Mouse (Mus musculus) monocyte, adult 5-6 weeks (primary cell): ENCODE data around the gene Xkrx. TPM values are rescaled to one million over a fixed set of nuclear protein-coding genes. Genes with fewer than 3 reads are reported as not detected.
"Not testable (repeated sequence)": the region's sequence is repeated elsewhere in the genome, so short reads cannot be mapped to it uniquely, and the experiment has no call there.

Experiments used
- ATAC-seq: fragments of 153-309, 156-312 bp; replicated peaks from 2 replicates; pipeline ENCODE4 v1.8.0; 2017; ENCODE audit warnings: mild to moderate bottlenecking; ENCODE audit not compliant: low TSS enrichment, insufficient number of reproducible peaks, severe bottlenecking, poor library complexity, low FRiP score
- total RNA-seq: library from RNA; stranded (forward); fragments of 200-1000, 200-491, 200-594 nt; gene quantifications from 3 replicates; pipeline ENCODE4 v1.2.3, GENCODE M21; 2017

Xkrx gene
- total RNA-seq = 0.19 to 1.7 TPM (median 0.29 TPM) in 3 replicates

DNA sequence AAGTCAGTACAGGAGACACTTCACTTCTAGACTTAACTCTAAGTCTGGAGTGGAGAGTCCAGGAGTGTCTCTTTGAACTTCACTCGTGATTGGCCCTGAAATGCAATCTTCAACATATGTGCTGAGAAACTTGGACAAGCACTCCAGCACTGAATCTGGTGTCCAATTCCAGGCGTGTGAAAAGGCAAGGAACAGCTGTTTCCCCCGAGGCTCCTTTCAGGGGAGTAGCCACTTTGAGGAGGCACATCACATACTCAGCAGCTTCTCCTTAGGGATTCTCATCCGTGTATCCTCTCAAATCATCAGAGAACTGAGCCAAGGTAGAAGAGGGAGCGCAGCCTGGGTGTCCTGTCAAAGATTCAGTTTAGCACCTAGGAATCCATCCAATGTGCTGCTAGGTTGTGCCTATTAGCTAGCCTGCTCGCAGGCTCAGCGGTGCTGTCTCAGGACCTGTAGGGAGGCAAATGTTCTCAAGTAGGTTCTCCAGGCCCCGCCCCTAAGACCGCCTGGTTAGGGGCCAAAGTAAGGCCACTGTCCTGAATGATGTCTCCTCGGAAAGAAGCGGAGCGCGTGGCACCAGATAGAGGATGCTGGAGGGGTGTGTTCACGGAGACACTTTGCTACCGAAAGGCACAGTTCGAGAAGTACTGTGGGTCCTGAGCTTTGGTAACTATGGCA, at the start of gene Xkrx:
Gene Xkrx (minus strand): TSS at position 34 of the 678 bp plus-strand sequence.
- ATAC-seq = no peak

- no peak for ATAC-seq
Observed at GRCm38 (mm10) chrX:134211151-134211642, 49.3 kb upstream of the Xkrx start.

GRCm38 (mm10) chrX:134208491-134208890, 46.6 kb upstream of the Xkrx start:
- ATAC-seq = no peak

DNA sequence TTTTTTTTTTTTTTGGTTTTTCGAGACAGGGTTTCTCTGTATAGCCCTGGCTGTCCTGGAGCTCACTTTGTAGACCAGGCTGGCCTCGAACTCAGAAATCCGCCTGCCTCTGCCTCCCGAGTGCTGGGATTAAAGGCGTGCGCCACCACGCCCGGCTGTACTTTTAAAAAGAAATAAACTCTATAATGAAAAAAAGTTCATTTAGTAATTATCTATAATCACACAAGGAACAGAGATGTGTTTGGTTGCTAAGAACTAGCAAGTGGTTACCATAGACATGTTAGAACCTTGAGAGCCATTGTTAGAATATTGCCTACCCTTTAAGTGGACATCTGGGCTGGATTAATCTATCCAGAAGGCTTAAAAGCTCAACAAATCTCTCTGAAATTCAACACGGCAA, 25.3 kb upstream of the Xkrx start, which contains the start of gene Arl13a:
Gene Arl13a (plus strand): TSS at position 301 of the 400 bp plus-strand sequence.
- ATAC-seq = not testable (repeated sequence)

DNA sequence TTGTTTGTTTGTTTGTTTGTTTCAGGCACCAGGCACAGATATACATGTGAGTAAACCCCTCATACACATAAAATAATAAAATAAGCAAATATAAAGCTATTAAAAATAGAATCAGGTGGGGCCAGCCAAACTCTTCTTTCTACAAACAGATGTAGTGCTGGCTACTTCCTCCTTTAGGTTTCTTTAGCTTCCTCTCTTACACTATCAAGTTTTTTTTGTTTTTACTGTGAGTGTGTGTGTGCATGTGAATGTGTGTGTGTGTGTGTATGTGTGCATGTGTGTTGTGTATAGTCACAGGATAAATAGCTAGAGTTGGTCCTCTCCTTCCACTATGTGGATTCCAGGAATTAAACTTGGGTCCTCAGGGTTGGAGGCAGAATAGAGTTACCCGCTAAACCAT, 12.8 kb upstream of the Xkrx start:
- ATAC-seq = no peak

GRCm38 (mm10) chrX:134170584-134170983, 8.7 kb upstream of the Xkrx start:
- no peak for ATAC-seq

DNA sequence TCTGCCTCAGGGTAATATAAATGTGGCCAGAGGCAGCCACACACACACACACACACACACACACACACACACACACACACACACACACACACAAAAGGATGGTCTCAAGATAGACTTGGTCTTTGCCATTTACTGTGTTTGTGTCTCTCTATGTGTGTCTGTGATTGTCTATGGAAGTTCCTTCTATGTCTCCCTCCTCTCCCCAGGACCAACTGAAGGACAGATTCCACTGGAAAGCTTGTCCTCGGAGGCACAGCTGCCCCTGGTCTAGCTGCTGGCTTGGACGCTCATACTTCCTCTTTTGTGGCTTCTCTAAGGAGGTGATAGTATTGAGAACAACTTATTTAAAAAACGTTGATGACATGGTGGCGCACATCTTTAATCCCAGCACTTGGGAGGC, 1.6 kb upstream of the Xkrx start:
- ATAC-seq = 0 out of 2 replicates have a peak, but pooled peaks have one; percentile 43

- no peak for ATAC-seq
Observed at GRCm38 (mm10) chrX:134162826-134163225, 950 bp upstream of the Xkrx start.

- no peak for ATAC-seq
Observed at GRCm38 (mm10) chrX:134160442-134160841, 1.4 kb downstream of the Xkrx start.

- no peak for ATAC-seq
Observed at GRCm38 (mm10) chrX:134158151-134158550, 3.7 kb downstream of the Xkrx start.

DNA sequence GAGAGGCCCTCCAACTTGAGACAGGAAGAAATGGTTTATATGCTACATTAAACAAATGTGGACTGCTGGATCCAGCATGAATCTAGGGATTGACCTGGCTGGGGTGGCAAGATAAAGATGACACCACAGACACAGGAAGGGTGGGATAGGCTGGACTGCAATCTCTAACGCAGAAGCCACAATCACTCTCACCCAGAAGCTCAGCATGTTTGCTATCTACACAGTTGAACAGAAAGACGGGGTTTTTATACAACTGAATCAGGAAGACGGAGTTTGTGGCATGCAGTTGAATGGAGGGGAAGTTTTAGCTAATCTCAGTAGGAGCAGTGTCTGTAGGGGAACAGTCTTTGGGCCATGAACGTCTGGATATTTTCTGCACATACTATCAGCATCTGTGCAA, 19.9 kb downstream of the Xkrx start:
- ATAC-seq = no peak

DNA sequence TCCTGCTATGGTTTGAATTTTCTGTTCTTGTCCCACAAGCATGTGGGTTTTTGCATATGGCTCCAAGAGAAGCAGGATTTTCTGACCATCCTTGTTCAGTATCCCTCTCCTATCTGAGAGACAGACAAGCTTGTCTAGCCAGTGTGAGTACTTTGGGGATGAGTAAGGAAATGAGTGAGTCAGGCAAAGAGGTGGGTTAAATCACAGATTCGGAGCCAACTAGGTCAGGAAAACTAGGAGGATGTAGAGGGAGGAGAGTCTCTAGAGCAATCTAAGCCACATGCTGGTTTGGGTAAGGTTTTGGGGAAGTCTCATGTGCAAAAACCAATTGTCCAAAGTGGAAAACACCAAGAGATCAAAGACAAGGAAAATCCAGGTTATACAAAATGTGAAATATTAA, 20.3 kb downstream of the Xkrx start:
- no peak for ATAC-seq

DNA sequence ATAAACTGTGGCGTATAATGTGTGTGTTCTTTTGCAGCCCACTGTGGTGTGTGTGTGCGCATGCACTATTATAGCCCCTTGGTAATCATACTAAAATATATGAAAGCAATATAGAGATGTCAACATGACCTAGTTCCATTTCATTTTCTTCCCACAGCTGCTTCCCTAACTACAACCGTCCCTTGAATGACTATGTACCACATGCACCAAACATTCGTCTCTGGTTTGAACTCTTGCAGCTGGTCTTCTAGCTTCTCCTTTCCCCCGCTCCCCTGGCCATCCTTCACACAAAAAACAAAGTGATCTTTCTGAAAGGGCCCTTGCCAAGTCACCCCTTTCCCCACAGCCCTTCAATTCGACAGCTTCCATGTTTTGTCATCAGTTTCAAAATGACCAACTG, 21.9 kb downstream of the Xkrx start:
- no peak for ATAC-seq

DNA sequence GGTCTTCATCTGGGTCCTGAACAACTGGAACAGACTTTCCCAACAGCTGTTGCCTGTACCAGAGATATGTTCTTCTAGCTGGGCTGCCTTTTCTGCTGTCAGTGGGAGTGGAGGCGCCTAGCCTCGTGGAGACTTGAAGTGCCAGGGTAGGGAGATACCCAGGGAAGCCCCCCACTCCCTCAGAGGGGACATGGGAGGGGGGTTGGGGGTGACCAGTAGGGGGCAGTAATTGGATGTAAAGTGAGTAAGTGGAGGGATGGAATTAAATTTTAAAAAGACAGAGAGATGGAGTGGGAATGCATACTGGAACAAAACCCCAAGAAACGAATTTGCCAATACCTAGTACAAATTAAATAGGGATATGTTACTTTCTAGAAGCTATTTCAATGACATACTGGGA, 28.1 kb downstream of the Xkrx start:
- ATAC-seq = no peak

DNA sequence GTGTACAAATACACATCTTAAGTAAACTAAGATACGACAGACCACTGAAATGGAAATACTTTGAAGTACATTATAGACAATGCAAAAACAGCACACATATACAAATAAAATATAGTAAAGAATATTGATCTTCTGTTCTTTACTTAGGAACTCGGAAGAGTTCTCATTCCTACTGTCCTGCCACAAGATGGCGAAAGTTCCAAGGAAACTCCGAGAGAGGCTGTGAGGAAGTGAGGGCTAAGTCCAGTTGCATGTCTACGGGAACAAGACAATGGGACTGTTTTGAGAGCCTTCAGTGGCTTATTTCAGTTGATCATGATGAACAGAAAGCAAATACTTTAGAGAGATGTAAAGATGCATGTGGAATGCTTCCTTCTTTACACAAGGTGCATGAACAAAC, 29.6 kb downstream of the Xkrx start:
- ATAC-seq = no peak

DNA sequence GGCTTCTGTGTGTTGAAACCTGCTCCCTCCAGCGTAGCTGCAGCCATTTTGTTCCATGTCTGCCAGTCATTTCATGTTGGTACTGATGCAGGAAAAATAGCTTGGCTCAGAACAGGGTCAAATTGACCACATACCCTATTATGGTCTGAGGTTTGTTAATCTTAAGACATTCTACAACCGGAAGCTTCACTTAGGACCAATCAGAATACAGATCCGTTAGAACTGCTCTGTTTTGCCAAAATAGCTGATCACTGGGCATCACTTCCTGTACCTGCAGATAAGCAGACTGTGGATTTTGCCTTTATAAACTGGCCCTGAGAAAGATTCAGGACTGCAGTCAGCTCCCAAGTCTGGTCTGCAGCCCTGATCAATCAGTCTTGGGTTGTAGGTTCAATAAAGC, 33.3 kb downstream of the Xkrx start:
- no peak for ATAC-seq

GRCm38 (mm10) chrX:134116417-134116816, 45.5 kb downstream of the Xkrx start:
- ATAC-seq = 0 out of 2 replicates have a peak, but pooled peaks have one; percentile 43

GRCm38 (mm10) chrX:134111767-134112166, 50.1 kb downstream of the Xkrx start:
- ATAC-seq = no peak

DNA sequence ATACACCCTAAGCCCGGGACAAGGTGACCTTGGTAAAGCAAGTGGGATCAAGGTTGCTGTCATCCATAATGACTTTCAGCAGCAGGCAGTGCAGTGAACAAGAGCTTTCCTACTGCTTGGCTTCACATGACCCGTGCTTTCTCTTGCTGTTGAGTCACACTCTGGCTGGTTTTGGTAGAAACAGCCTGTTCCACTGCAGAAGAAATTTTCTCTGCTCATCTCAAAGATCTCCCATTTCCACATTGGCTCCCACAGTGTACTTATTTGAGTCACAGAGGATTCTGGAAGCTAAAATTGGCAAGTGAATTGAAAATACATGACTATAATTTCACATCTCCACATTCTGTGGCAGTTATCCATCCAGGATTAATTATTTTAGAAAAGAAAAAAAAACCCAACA, 59.2 kb downstream of the Xkrx start:
- no peak for ATAC-seq
